Mouse (Mus musculus) cerebellum, postnatal 36 days (tissue): ENCODE measurements around the gene Tanc2.

Experiments
- DNase-seq, 2 experiments: peaks; one replicate each; pipeline ENCODE4 v3.0.0; 2021 to 2022; ENCODE audit warnings: mixed read lengths in 2 of 2

Gene Tanc2

GRCm38 (mm10) chr11:105589877-105590641, at the start of gene Tanc2:
Tanc2 (plus strand) TSS chr11:105589986.
- peak; percentile 31 to 41 for DNase-seq

- DNase-seq, result no peak
Measured at GRCm38 (mm10) chr11:105540781-105541180, 49.0 kb upstream of the Tanc2 start.

DNA sequence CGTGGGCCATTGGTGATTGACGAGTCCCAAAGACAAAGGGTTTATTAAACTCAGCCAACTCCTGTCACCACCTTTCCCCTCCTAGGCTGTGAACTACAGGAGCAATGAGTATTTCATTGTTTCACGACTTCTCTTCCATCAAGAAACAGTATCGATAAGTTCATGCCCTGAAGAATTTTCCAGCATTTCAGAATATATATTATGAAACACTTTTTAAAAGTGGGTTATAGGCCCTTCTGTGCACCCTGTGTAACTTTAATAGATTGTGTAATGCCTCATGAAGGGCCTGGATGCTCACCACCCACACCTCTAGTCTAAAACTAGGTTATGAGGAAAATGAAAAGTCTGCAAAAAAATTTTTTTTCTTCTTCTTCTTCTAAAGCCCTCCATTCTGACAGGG, 48.4 kb upstream of the Tanc2 start:
- DNase-seq, result no peak

GRCm38 (mm10) chr11:105542129-105542528, 47.7 kb upstream of the Tanc2 start:
- DNase-seq, result no peak

DNA sequence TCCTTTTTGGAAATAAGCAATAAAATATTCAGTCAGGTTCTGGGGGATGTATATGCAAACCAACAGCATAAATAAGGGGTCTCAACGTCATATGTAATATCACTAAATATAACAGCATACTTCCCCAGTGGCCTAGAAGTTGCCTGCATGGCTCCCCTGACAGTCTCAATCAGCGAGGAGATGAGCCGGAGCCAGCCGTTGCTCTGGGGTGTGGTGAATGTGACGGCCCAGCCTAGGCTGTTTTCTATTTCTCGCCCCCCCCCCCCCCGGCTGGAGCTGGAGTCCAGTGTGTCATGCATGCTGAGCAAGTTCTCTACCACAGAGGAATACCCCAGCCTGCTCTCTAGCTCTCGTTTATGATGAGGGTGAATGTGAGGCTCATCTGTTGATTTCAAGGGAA, 44.0 kb upstream of the Tanc2 start:
- DNase-seq, result no peak

GRCm38 (mm10) chr11:105546393-105546792, 43.4 kb upstream of the Tanc2 start:
- no peak for DNase-seq

GRCm38 (mm10) chr11:105548383-105548782, 41.4 kb upstream of the Tanc2 start:
- DNase-seq, result no peak

- no peak for DNase-seq
Measured at GRCm38 (mm10) chr11:105549164-105550121, 40.3 kb upstream of the Tanc2 start.

DNA sequence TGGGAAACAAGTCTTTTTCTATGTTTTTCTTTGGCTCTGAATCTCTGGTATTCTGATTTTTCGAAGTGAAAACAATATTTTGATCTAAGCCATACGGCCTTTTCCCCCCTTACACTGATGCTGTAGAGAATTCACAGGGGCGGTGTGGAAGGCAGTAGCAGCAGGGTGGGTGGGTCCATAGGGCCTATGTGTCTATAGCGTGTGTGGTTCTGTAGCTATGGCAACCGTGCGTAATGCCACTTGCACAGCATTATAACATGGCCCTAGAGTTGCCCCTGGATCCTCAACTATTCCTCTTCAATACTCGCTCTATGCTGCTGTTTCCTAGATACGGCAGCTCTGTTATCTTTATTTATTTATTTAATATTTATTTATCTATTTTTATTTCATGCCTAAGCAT, 32.5 kb upstream of the Tanc2 start:
- DNase-seq, result no peak

- DNase-seq, result no peak
Measured at GRCm38 (mm10) chr11:105558091-105558490, 31.7 kb upstream of the Tanc2 start.

GRCm38 (mm10) chr11:105558803-105559505, 30.8 kb upstream of the Tanc2 start:
- DNase-seq, result no peak

- DNase-seq, result no peak
Measured at GRCm38 (mm10) chr11:105563546-105563945, 26.2 kb upstream of the Tanc2 start.

DNA sequence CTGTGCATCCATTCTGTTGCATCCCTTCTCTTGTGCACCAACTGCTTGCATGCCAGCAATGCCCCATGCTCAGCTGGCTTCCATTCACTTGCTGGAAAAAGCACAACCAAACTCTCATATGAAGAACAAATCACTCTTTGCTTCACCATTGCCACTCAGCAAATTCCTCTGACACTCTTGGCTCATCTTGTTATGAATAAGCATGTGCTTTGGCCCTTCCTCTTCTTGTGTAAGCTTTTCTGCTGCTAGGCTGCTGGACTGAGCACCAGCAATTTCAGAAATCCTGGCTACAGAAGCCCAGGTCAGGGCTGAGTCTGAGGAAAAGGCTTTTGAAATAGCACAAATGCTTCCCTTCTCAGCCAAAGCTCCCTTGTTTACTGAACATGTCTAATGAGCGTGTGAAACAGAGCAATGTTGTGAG, 22.6 kb upstream of the Tanc2 start:
- peak; percentile 11 to 30 for DNase-seq

GRCm38 (mm10) chr11:105571996-105572395, 17.8 kb upstream of the Tanc2 start:
- DNase-seq, result no peak

- DNase-seq, result peak; percentile 32 to 53
Measured at GRCm38 (mm10) chr11:105574241-105574640, 15.5 kb upstream of the Tanc2 start.

DNA sequence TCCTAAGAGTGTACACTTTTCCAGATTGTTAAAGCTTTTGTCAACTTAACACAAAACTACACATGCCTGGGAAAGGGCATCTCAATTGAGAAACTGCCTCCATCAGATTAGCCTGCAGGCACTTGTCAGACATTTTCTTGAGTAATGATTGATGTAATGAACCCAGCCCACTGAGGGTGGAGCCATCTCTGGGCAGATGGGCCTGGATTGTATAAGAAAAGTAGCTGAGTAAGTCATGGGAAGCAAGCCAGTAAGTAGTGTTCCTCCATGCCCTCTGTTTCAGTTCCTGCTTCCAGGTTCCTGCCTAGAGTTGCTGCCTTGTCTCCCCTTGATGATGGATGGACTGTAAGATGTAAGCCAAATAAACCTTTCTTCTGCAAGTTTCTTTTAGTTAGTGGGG, 12.6 kb upstream of the Tanc2 start:
- no peak for DNase-seq

- no peak for DNase-seq
Measured at GRCm38 (mm10) chr11:105582020-105582419, 7.8 kb upstream of the Tanc2 start.

DNA sequence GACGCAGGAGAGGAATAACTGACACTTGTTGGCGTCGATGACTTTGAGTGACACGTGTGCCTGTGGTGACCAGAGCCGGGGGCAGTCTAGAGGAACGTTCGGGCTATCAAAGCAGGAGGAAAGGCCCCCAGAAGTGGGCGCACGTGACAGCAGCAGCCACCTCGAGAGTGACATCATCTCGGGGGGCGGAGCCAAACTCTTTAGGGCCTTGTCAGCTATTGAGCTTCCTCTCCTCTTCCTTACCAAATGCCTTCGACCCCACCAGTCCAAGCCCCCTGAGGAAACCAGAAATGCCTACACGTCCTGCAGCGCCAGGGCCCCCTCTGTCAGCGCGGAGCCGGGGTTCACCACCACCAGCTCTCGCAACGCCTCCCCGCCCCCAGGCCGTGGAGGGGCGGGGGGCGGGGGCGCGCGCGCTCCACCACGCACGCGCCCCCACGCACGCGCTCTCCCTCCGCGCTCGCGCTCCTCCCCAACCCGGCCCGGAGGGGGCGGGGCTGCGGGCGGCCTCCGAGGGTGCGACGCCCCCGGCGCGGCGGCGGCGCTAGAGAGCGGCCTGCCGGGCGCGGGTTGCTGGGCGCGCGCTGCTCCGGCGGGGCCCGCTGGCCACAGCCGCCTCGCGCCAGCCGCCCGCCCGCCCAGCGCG, 432 bp upstream of the Tanc2 start:
- peak; percentile 80 for DNase-seq

- DNase-seq, result peak; percentile 21 to 55
Measured at GRCm38 (mm10) chr11:105591905-105592304, 2.1 kb downstream of the Tanc2 start.

GRCm38 (mm10) chr11:105602177-105602576, 12.4 kb downstream of the Tanc2 start:
- DNase-seq, result no peak

GRCm38 (mm10) chr11:105626201-105626600, 36.4 kb downstream of the Tanc2 start:
- DNase-seq, result no peak

GRCm38 (mm10) chr11:105643995-105644394, 54.2 kb downstream of the Tanc2 start:
- no peak for DNase-seq

GRCm38 (mm10) chr11:105648026-105648425, 58.2 kb downstream of the Tanc2 start:
- no peak for DNase-seq
